Mouse (Mus musculus) limb, embryonic 10.5 days (tissue): Measurements from ENCODE around the gene Hemk1. TPM values are rescaled to one million over a fixed set of nuclear protein-coding genes. Genes with fewer than 3 reads are reported as not detected.

Experiments
- DNase-seq: peaks from one replicate; pipeline ENCODE4 v3.0.0-alpha.2; 2017; ENCODE audit warnings: low spot score
- H3K27ac ChIP-seq: fragments of 300-500 bp; sonication (generic); 2 replicates; pipeline ENCODE4 v1.5.1; 2016; ENCODE audit warnings: mild to moderate bottlenecking
- H3K27me3 ChIP-seq: fragments of 300-500 bp; sonication (generic); 2 replicates; pipeline ENCODE4 v1.6.1; 2016; ENCODE audit warnings: low read depth, mild to moderate bottlenecking; ENCODE audit not compliant: poor library complexity, severe bottlenecking
- H3K36me3 ChIP-seq: fragments of 300-500 bp; sonication (generic); 2 replicates; pipeline ENCODE4 v1.6.1; 2016; ENCODE audit warnings: mild to moderate bottlenecking, moderate library complexity
- H3K4me1 ChIP-seq: fragments of 300-500 bp; sonication (generic); 2 replicates; pipeline ENCODE4 v1.6.1; 2016
- H3K4me3 ChIP-seq: fragments of 300-500 bp; sonication (generic); 2 replicates; pipeline ENCODE4 v1.5.1; 2016; ENCODE audit warnings: mild to moderate bottlenecking, moderate library complexity
- H3K9me3 ChIP-seq: fragments of 300-500 bp; sonication (generic); replicated peaks from 2 replicates; pipeline ENCODE4 v1.6.1; 2016; ENCODE audit warnings: mild to moderate bottlenecking
- WGBS: fragments of 180-500 bp; shearing (Covaris S2); methylation state at CpG from one replicate; pipeline ENCODE4 v1.1.7; 2016; 5-methylcytosine and 5-hydroxymethylcytosine counted together
- polyA plus RNA-seq: library from polyadenylated mRNA; unstranded; fragments of >200 nt; fragmentation: Nextera tagmentation; extraction: Ambion mirVana; gene quantifications from 2 replicates; pipeline ENCODE4 v1.2.1, GENCODE M21; 2016

The Hemk1 gene
- polyA plus RNA-seq, 1 experiment from 2014 or later = 12.2 TPM

DNA sequence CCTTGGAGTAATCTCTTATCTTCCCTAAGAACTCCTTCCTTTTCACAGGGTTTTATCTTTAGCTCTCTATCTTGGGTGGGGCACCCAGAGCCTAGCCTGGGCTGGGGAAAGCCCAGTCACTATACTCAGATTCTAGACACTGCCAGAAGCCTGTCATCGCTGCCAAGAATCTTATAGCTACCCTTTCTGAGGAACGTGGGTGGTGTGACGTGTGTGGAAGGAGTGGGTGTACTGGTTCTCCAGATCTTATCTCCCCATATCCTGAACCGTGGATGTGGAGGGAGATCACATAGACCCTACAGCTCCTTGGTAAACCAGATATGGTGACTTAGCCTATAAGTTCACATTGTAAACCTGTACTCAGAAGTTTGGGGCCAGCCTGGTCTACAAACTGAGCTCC is 42.5 kb downstream of the Hemk1 start:
- WGBS = 78% methylated on average over 4 of the region's 4 CpGs
- H3K27ac ChIP-seq = no peak overlapping the region
- H3K4me3 ChIP-seq = no peak overlapping the region

GRCm38 (mm10) chr9:107294249-107294648 is 43.9 kb downstream of the Hemk1 start:
- Histone ChIP-seq H3K4me3 (no peak overlapping the region), H3K36me3 (no peaks in the 10 kb centered on the region), H3K9me3 (no peaks in the 10 kb centered on the region), H3K27me3 (peaks cover 28% of the 10 kb centered on the region), H3K4me1 (peaks cover 35% of the 10 kb centered on the region), H3K27ac (no peak overlapping the region)
- 4% methylated on average over 6 of the region's 6 CpGs for WGBS
- DNase-seq = peak; percentile 79

More for the DNA sequence above, 42.5 kb downstream of the Hemk1 start:
- Histone ChIP-seq H3K4me1 (peaks cover 27% of the 10 kb centered on the region), H3K36me3 (peaks cover 3% of the 10 kb centered on the region), H3K9me3 (no peaks in the 10 kb centered on the region), H3K27me3 (peaks cover 28% of the 10 kb centered on the region)
- no peak for DNase-seq

DNA sequence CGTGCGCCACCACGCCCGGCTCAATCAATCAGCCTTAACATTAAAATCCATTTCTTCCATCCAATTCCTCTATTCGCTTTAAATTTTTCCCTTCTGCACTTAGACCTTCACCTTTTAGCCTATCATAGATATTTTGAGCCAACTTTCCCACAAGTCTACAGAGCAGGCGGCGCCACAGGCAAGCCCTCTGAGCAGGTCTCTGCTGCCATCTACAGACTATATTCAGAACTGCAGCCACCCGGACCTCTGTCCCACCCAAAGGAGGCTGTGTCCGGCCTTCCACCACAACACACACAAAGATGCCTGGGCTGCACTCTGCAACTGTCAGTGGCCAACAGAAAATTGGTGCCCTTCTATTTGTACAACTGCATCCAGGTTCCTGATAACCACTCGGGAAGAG is 47.3 kb downstream of the Hemk1 start:
- peaks cover 38% of the 10 kb centered on the region for H3K27me3 ChIP-seq
- H3K9me3 ChIP-seq = no peaks in the 10 kb centered on the region
- no peak overlapping the region for H3K27ac ChIP-seq
- no peak overlapping the region for H3K4me3 ChIP-seq
- 29% methylated on average over 10 of the region's 10 CpGs for WGBS
- peaks cover 31% of the 10 kb centered on the region for H3K4me1 ChIP-seq
- peak; percentile 88 for DNase-seq
- no peaks in the 10 kb centered on the region for H3K36me3 ChIP-seq

DNA sequence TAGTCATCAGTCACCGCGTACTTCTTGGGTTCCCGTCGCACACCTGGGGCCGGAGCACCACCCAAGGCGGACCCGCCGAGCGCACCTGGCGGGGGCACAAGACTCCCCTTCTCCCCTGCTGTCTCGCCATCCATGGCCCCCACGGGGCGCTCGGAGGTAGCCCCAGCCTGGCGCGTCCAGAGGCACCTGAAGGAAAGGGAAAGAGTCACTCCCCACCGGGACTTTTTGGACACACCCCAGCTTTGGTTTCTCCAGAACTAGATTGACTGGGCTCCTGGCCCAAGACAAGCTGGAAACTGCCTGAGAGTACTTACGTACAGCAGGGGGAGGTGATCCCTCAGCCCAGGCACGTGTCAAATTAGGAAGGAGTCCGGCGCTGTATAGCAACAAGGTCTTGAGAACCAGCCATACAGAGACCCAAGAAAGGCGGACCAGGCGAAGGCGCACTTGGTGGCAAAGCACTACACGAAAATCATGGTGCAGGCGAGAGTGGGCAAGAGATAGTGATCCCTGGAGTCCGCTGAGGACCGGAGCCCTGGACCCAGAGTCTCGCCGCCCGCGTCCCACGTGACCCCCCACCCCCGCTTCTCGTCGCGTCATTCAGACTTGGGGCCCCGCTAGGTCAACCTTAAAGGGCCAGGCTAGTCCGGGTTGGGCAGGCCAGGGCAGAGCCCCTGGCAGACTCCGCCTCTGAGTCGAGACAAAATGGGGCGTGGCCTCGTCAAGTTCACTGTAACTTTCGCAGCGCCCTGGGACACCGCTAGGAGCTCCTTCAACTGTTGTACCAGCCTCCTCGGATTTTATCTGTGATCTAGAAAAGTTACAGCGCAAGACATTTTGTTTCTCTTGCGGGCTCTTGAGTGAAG is 48.7 kb downstream of the Hemk1 start, which contains the start of gene Mapkapk3:
Mapkapk3 (minus strand) TSS at position 667 of the 866 bp plus-strand sequence.
- 3% methylated on average over 49 of the region's 49 CpGs for WGBS
- H3K9me3 ChIP-seq = no peaks in the 10 kb centered on the region
- H3K36me3 ChIP-seq = no peaks in the 10 kb centered on the region
- H3K4me1 ChIP-seq = peaks cover 38% of the 10 kb centered on the region
- H3K27ac ChIP-seq = peak within 1 kb of the TSS; percentile 16; the same call in 1 of the 2 replicates
- peak within 1 kb of the TSS; percentile 57 for H3K4me3 ChIP-seq
- H3K27me3 ChIP-seq = peaks cover 28% of the 10 kb centered on the region
- peak; percentile 86 for DNase-seq

GRCm38 (mm10) chr9:107288711-107289110 is 49.4 kb downstream of the Hemk1 start:
- Histone ChIP-seq H3K4me3 (peak overlapping the region; percentile 57), H3K27ac (no peak overlapping the region), H3K4me1 (peaks cover 36% of the 10 kb centered on the region), H3K27me3 (peaks cover 27% of the 10 kb centered on the region), H3K36me3 (no peaks in the 10 kb centered on the region), H3K9me3 (no peaks in the 10 kb centered on the region)
- no peak for DNase-seq
- WGBS = 26% methylated on average over 8 of the region's 8 CpGs

DNA sequence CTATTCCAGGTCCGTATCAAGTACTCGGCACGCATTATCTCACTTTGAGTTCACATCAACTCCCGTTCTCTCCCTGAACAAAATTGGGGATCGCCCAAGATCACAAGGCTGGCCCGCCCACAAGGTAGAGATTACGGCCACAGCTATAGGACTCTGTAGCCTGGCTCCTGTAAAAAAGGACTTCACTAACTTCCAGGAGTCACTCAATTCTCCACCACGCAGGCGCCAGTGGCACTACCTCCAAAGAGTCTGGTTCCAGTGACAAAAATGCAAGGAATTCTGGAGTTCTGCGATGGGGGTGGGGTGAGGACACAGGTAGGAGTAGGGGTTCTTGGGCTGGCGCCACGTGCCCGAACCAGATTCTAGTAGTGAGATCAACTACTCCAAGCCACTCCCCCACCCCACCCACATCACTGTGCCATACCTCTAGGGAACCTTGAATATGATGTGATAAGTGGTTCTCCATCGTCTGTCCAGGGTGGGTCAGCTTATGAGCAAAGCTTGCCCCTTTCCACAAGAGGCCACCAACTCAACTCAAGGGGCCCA is 50.0 kb downstream of the Hemk1 start:
- no peak overlapping the region for H3K27ac ChIP-seq
- no peak overlapping the region for H3K4me3 ChIP-seq
- peaks cover 36% of the 10 kb centered on the region for H3K4me1 ChIP-seq
- no peak for DNase-seq
- peaks cover 27% of the 10 kb centered on the region for H3K27me3 ChIP-seq
- WGBS = 94% methylated on average over 14 of the region's 14 CpGs
- H3K36me3 ChIP-seq = no peaks in the 10 kb centered on the region
- H3K9me3 ChIP-seq = no peaks in the 10 kb centered on the region

- Histone ChIP-seq H3K9me3 (no peaks in the 10 kb centered on the region), H3K4me1 (peaks cover 36% of the 10 kb centered on the region), H3K36me3 (no peaks in the 10 kb centered on the region), H3K4me3 (no peak overlapping the region), H3K27me3 (peaks cover 19% of the 10 kb centered on the region), H3K27ac (no peak overlapping the region)
- no peak for DNase-seq
- WGBS = 84% methylated on average over 2 of the region's 2 CpGs
Measured at GRCm38 (mm10) chr9:107287294-107287693, 50.9 kb downstream of the Hemk1 start.

DNA sequence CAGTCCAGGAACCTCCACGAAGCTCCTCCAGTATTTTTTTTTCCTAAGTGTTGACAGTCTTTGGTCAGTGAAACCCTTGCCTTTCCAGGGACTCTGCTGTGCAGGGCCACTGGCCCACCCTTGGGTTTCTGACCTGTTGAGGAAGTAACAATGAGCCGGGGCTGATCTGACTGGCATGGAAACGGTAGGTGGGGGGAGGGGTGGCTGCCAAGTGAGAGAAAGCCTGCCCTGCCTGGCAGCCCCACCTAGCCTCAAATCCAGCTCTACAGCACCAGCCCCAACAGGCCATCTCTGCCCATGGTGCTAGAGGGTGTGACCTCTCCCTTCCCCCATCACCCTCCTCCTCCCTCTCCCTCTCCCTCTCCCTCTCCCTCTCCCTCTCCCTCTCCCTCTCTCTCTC is 53.1 kb downstream of the Hemk1 start:
- Histone ChIP-seq H3K36me3 (no peaks in the 10 kb centered on the region), H3K4me3 (no peak overlapping the region), H3K27me3 (peaks cover 19% of the 10 kb centered on the region), H3K4me1 (peaks cover 42% of the 10 kb centered on the region), H3K27ac (no peak overlapping the region), H3K9me3 (no peaks in the 10 kb centered on the region)
- no peak for DNase-seq
- WGBS = 22% methylated on average over 3 of the region's 3 CpGs

- Histone ChIP-seq H3K4me1 (peaks cover 47% of the 10 kb centered on the region), H3K27me3 (peaks cover 6% of the 10 kb centered on the region; the same call in 1 of the 2 replicates), H3K9me3 (no peaks in the 10 kb centered on the region), H3K36me3 (no peaks in the 10 kb centered on the region), H3K27ac (no peak overlapping the region), H3K4me3 (no peak overlapping the region)
- DNase-seq = no peak
- 86% methylated on average over 9 of the region's 9 CpGs for WGBS
Measured at GRCm38 (mm10) chr9:107282951-107283350, 55.2 kb downstream of the Hemk1 start.

DNA sequence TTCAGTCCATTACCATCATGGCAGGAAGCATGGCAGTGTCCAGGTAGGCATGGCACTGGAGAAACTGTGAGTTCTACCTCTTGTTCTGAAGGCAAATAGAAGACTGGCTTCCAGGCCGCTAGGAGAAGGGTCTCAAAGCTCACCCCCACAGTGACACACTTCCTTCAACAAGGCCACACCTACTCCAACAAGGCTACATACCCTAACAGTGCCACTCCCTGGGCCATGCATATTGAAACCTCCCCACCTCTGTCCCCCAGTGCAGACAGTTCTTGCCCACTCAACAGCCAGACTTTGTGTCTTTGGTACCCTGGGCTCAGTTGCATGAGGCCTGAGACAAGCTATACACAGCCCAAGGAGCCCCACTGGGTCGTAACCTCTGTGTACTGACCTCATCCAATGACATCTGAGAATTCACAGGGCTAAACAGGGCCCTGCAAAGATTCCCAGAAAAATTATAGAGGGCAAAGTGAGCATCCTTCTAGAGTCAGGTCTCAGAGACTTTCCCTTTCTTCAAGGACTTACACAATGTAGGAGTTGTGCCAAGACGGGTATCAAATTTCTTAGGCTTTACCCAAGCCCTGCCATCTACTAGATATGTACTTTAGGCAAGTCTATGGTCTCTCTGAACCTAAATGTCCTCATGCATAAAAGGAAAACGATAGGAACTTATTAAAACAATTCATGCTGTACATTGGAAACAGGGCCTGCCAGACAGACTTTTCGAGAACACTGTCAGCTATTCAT is 56.7 kb downstream of the Hemk1 start:
- Histone ChIP-seq H3K9me3 (no peaks in the 10 kb centered on the region), H3K4me1 (peaks cover 36% of the 10 kb centered on the region), H3K27ac (no peak overlapping the region), H3K36me3 (no peaks in the 10 kb centered on the region), H3K27me3 (no peaks in the 10 kb centered on the region), H3K4me3 (no peak overlapping the region)
- no peak for DNase-seq
- 88% methylated on average over 5 of the region's 5 CpGs for WGBS

GRCm38 (mm10) chr9:107280322-107281027 is 57.7 kb downstream of the Hemk1 start:
- no peaks in the 10 kb centered on the region for H3K9me3 ChIP-seq
- peak overlapping the region; percentile 77 for H3K27ac ChIP-seq
- no peak for DNase-seq
- 49% methylated on average over 13 of the region's 13 CpGs for WGBS
- peak overlapping the region; percentile 24; the same call in 1 of the 2 replicates for H3K4me3 ChIP-seq
- no peaks in the 10 kb centered on the region for H3K27me3 ChIP-seq
- no peaks in the 10 kb centered on the region for H3K36me3 ChIP-seq
- H3K4me1 ChIP-seq = peaks cover 35% of the 10 kb centered on the region
